ENCODE assay signal across 7 mouse cellular contexts in genomic region chr17:65930960-65931359, GRCm38 (mm10). TPM values are rescaled to one million over a fixed set of nuclear protein-coding genes. Genes with fewer than 3 reads are reported as not detected.
DNase-seq lines count a peak whose midpoint lies in the region; ATAC-seq and TF ChIP-seq lines count a peak whose summit lies in the region.

No protein-coding gene starts in this region.

- DNase-seq in midbrain, embryonic 11.5 days (ENCODE audit: low spot score, missing footprints): no peak
- peak; percentile 65 to 71 for DNase-seq in cerebellum, adult 18-20 months
- peak; percentile 66 to 69 for DNase-seq in left cerebral cortex, adult 18-20 months (ENCODE audit: low spot score in 2 of 2)

- no peak overlapping the region for H3K4me3 ChIP-seq in midbrain, embryonic 13.5 days (replicated peaks)
- no peak overlapping the region for H3K4me3 ChIP-seq in midbrain, embryonic 11.5 days (ENCODE audit: low read depth, low read length)
- H3K4me3 ChIP-seq in forebrain, embryonic 16.5 days (replicated peaks; ENCODE audit: low read length): no peak overlapping the region
- H3K4me3 ChIP-seq in small intestine, adult 2 months (ENCODE audit: low read depth, low read length): no peak overlapping the region

- no peak overlapping the region for H3K4me2 ChIP-seq in midbrain, embryonic 13.5 days (replicated peaks)
- H3K4me2 ChIP-seq in midbrain, embryonic 11.5 days: no peak overlapping the region
- H3K4me2 ChIP-seq in forebrain, embryonic 16.5 days (ENCODE audit: low read length): no peak overlapping the region

- WGBS in midbrain, embryonic 13.5 days: 91% methylated on average over 6 of the region's 6 CpGs
- 87% methylated on average over 6 of the region's 6 CpGs for WGBS in midbrain, embryonic 11.5 days
- 47% methylated on average over 6 of the region's 6 CpGs for WGBS in forebrain, embryonic 16.5 days
- 63% methylated on average over 6 of the region's 6 CpGs for WGBS in small intestine, adult 2 months

- H3K4me1 ChIP-seq in midbrain, embryonic 13.5 days (replicated peaks): peaks cover 16% of the 10 kb centered on the region
- H3K4me1 ChIP-seq in midbrain, embryonic 11.5 days (ENCODE audit: control insufficient read depth, insufficient read depth, low read length): no peaks in the 10 kb centered on the region
- H3K4me1 ChIP-seq in forebrain, embryonic 16.5 days (replicated peaks; ENCODE audit: control insufficient read depth, insufficient read depth, low read length): peaks cover 10% of the 10 kb centered on the region
- H3K4me1 ChIP-seq in small intestine, adult 2 months (ENCODE audit: control insufficient read depth, insufficient read depth, insufficient read length, low read length): peaks cover 6% of the 10 kb centered on the region; the same call in 1 of the 2 replicates

- TF ChIP-seq CTCF in small intestine, adult 2 months (IDR thresholded peaks at IDR 0.05; ENCODE audit: extremely low read depth, insufficient read length, insufficient replicate concordance, low read depth, low read length): no peak

- H3K27me3 ChIP-seq in midbrain, embryonic 13.5 days: no peaks in the 10 kb centered on the region
- H3K27me3 ChIP-seq in midbrain, embryonic 11.5 days (ENCODE audit: control insufficient read depth, insufficient read depth, low read length): no peaks in the 10 kb centered on the region
- H3K27me3 ChIP-seq in forebrain, embryonic 16.5 days (replicated peaks; ENCODE audit: control insufficient read depth, insufficient read depth, low read length): no peaks in the 10 kb centered on the region
- H3K27me3 ChIP-seq in small intestine, adult 2 months (ENCODE audit: control insufficient read depth, insufficient read depth, low read length): no peaks in the 10 kb centered on the region

- H3K9ac ChIP-seq in midbrain, embryonic 13.5 days (replicated peaks): no peak overlapping the region
- no peak overlapping the region for H3K9ac ChIP-seq in midbrain, embryonic 11.5 days (ENCODE audit: low read length)
- H3K9ac ChIP-seq in forebrain, embryonic 16.5 days (replicated peaks; ENCODE audit: low read depth, low read length): no peak overlapping the region

- 0 out of 2 replicates have a peak overlapping the region, but pooled peaks have one; percentile 58 for H3K27ac ChIP-seq in midbrain, embryonic 13.5 days
- no peak overlapping the region for H3K27ac ChIP-seq in midbrain, embryonic 11.5 days (ENCODE audit: low read depth, low read length)
- H3K27ac ChIP-seq in forebrain, embryonic 16.5 days (ENCODE audit: low read length): no peak overlapping the region
- H3K27ac ChIP-seq in small intestine, adult 2 months (ENCODE audit: insufficient read depth, low read depth, low read length): peak overlapping the region; percentile 57

- peaks cover 52% of the 10 kb centered on the region for H3K36me3 ChIP-seq in midbrain, embryonic 13.5 days
- peaks cover 8% of the 10 kb centered on the region for H3K36me3 ChIP-seq in midbrain, embryonic 11.5 days (ENCODE audit: control insufficient read depth, insufficient read depth, low read length)
- peaks cover 20% of the 10 kb centered on the region for H3K36me3 ChIP-seq in forebrain, embryonic 16.5 days (ENCODE audit: control insufficient read depth, insufficient read depth)
- peaks cover 8% of the 10 kb centered on the region; the same call in 1 of the 2 replicates for H3K36me3 ChIP-seq in small intestine, adult 2 months (ENCODE audit: control insufficient read depth, insufficient read depth, low read length)

- ATAC-seq in midbrain, embryonic 13.5 days: no peak
- no peak for ATAC-seq in midbrain, embryonic 11.5 days (ENCODE audit: low FRiP score)
- ATAC-seq in forebrain, embryonic 16.5 days: peak; percentile 82
- no peak for ATAC-seq in activated CD4-positive, CD25-positive, alpha-beta regulatory T cell, adult 4 months

- no peaks in the 10 kb centered on the region for H3K9me3 ChIP-seq in midbrain, embryonic 13.5 days
- no peaks in the 10 kb centered on the region for H3K9me3 ChIP-seq in midbrain, embryonic 11.5 days (ENCODE audit: control insufficient read depth, low read length)
- no peaks in the 10 kb centered on the region for H3K9me3 ChIP-seq in forebrain, embryonic 16.5 days (ENCODE audit: control insufficient read depth, low read length)

- no peak for TF ChIP-seq POLR2A in small intestine, adult 2 months (IDR thresholded peaks at IDR 0.05; ENCODE audit: low read depth, low read length)

RNA-seq across cellular contexts. Expression of gene Twsg1, which starts 20.1 kb away (rescaled TPM):
- 66.5 and 70.2 TPM in 2 replicates for polyA plus RNA-seq in midbrain, embryonic 13.5 days (2015; fragmentation: Nextera tagmentation; extraction: Ambion mirVana)
- 105 and 115 TPM in 2 replicates for polyA plus RNA-seq in midbrain, embryonic 11.5 days (2014; fragmentation: Nextera tagmentation; extraction: Ambion mirVana)
- 71.1 and 82.7 TPM in 2 replicates for polyA plus RNA-seq in forebrain, embryonic 16.5 days (2015; fragmentation: Nextera tagmentation; extraction: Ambion mirVana)
- total RNA-seq in left cerebral cortex, adult 18-20 months (2021): 10 to 100 TPM; 21.1 to 27.3 TPM
- polyA plus RNA-seq in small intestine, adult 2 months (2012; rRNA removed): 14.4 and 21.0 TPM in 2 replicates
- 10 to 100 TPM; 19.9 to 22.2 TPM for polyA plus RNA-seq in activated CD4-positive, CD25-positive, alpha-beta regulatory T cell, adult 4 months (2017; shearing (Covaris generic))

RNA-seq across cellular contexts. Expression of gene Ralbp1, which starts 45.4 kb away (rescaled TPM):
- polyA plus RNA-seq in midbrain, embryonic 13.5 days (2015; fragmentation: Nextera tagmentation; extraction: Ambion mirVana): 49.8 TPM in 2 replicates
- 39.5 and 45.4 TPM in 2 replicates for polyA plus RNA-seq in midbrain, embryonic 11.5 days (2014; fragmentation: Nextera tagmentation; extraction: Ambion mirVana)
- 48.8 and 55.6 TPM in 2 replicates for polyA plus RNA-seq in forebrain, embryonic 16.5 days (2015; fragmentation: Nextera tagmentation; extraction: Ambion mirVana)
- total RNA-seq in left cerebral cortex, adult 18-20 months (2021): 10 to 100 TPM; 66.9 to 74.0 TPM
- polyA plus RNA-seq in small intestine, adult 2 months (2012; rRNA removed): 17.5 and 34.1 TPM in 2 replicates
- 10 to 100 TPM; 39.1 to 51.8 TPM for polyA plus RNA-seq in activated CD4-positive, CD25-positive, alpha-beta regulatory T cell, adult 4 months (2017; shearing (Covaris generic))

Comparison
In these comparisons a context has a peak if more than half of its experiments do, and no peak if none do; other contexts are left out.
1. H3K27ac ChIP-seq: peak in midbrain, embryonic 13.5 days (single experiment) and small intestine, adult 2 months (single experiment); none in midbrain, embryonic 11.5 days (single experiment) and forebrain, embryonic 16.5 days (single experiment).